Mouse (Mus musculus) kidney, postnatal 14 days (tissue): ENCODE data around the gene Gng12.
"Not testable (repeated sequence)": the region's sequence is repeated elsewhere in the genome, so short reads cannot be mapped to it uniquely, and the experiment has no call there.

Experiments used
- DNase-seq: peaks from one replicate; pipeline ENCODE4 v3.0.0; 2022; ENCODE audit warnings: mixed read lengths

Gene Gng12

DNA sequence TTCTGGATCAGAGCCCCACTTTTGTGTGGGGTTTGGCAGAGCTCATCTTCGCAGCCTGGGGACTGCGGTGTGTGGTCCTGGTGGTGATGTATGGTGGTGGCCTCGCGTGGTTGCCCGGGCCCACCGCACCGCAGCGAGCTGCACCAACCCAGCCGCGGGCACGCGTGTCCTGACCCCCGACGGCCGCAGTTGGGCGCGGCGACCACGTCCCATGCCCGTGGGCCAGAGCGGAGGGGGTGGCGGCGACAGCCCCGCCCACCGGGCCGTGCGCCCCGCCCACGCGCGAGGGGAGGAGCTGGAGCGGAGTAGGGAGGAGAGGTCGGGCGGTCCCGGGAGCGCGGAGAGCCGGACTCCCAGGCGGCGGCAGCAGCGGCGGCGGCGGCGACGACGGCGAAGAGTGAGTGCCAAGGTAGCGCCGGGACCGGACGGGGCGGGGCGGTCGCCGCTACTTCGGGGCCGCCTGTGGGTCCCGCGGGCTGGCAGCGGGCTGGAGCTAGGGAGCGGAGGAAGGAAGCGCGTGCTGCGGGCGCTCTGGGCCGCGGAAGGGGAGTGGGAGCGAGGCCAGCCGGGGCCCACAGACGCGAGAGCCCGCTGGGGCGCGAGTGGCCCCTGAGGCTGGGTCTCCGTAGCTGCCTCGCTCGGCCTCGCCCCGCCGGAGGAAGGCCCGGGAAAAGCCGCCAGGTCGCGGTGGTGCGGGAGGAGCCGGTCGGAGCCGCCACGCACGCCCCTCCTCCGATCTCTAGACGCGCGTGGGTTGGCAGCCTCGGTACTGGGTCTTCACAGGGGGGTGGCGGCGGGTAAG is at the start of gene Gng12:
Gng12 (plus strand) TSS at position 279 of the 802 bp plus-strand sequence.
- peak; percentile 93 for DNase-seq

- peak; percentile 27 for DNase-seq
Measured at GRCm38 (mm10) chr6:66848936-66849335, 47.3 kb upstream of the Gng12 start.

DNA sequence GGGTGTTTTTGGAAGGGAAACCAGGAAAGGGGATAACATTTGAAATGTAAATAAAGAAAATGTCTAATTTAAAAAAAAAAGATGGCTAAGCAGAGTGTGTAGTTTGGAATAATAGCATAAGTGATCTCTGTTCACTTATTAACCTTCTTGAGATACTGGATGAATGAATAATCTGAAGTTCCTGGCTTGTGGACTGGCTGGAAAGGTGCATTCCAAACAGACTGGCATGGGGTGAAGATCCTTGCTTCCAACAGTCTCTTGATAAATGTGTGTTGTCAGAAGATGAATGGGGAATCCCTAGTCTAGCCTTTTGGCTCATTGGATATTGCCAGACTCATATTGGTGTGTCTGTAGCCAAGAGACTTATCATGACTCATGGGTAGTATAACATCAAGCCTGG is 40.0 kb upstream of the Gng12 start:
- DNase-seq = peak; percentile 24

GRCm38 (mm10) chr6:66858356-66858755 is 37.8 kb upstream of the Gng12 start:
- peak; percentile 9 for DNase-seq

DNA sequence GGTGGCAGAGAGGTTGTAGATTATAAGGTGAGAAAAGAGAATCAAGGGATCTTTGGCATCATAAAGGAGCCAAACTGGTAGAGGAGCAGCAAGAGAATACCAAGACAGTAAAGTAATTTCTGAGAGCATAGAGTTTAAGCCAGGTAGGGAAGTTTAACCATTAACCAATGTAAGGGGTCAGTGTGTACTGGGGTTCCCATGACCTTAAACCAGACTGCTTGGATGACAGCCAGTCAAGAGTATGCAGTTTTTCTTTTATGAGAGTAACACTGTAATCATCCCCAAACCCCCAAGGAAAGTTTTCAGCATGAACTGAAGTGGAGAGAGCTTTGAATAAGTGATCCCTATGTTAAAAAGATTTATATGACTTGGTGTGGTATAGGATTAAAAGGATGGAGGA is 36.8 kb upstream of the Gng12 start:
- DNase-seq = peak; percentile 73

- no peak for DNase-seq
Measured at GRCm38 (mm10) chr6:66864463-66864862, 31.7 kb upstream of the Gng12 start.

DNA sequence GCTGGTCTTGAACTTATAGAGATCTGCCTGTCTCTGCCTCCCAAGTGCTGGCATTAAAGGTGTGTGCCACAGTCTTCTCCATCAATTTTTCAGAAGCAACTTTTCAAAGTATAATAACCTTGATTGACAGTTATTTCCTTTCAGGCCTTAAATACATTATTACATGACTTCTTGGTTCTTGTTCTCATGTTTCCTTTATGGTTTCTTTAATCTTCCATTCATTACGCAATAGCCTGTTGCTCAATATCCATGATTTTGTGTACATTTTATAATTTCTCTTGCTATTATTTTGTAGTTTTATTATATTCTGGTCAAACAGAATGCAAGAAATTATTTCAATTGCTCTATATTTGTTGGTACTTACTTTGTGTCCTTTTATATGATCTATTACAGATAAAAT is 29.9 kb upstream of the Gng12 start:
- no peak for DNase-seq

- DNase-seq = not testable (repeated sequence)
Measured at GRCm38 (mm10) chr6:66877048-66877447, 19.1 kb upstream of the Gng12 start.

DNA sequence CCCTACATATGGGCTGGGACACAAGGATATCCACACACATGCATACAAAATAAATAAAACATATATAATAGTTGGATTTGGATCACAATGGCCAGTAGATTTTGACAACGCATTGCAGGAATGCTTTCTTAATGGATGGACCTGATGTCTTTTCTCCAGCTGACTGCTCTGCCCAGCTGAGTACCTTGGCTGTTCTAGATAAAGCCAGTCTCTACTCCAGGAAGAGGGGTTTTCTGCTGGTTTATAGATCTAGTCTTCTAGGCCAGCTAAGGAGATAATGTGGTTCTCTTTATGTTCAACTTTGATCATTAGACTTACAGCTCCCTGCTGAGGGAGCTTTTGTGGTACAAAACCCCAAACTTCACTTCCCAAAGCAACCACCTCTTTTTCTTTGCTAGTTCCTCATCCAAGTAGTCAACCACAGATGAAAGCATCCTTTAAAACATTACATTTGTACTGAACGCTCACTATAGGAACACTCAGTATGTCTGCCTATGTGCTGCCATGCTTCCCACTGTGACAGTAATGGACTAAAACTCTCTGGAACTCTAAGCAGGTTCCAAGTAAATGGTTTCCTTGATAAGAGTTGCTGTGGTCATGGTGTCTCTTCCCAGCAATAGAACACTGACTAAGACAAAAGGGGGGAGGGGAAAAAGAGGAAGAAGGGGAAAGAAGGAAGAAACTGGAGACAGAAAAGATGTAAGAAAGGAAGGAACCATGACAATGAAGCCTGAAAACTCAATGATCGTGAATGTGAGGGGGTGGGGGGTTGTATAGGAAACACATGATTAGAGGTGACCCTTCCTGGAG is 5.6 kb upstream of the Gng12 start:
- no peak for DNase-seq

DNA sequence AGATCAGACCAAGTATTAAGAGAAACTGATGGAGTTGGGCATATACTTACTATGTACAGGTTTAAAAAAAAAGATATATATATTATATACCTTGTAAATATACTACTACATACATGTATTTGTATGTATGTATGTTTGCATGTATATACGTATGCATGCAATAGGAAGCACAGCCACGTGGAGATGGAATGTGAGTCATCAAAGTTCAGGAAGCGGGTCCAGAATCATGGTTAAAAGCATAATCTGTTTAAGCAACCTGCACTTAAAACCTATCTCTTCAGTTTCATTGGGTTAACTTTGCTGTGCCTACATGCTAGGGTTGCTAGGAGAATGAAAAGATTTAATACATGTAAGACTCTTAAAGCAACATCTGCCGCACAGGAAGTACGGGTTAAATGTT is 2.2 kb upstream of the Gng12 start:
- DNase-seq = no peak

- DNase-seq = no peak
Measured at GRCm38 (mm10) chr6:66894999-66895398, 1.2 kb upstream of the Gng12 start.

- peak; percentile 64 for DNase-seq
Measured at GRCm38 (mm10) chr6:66896921-66897645, 886 bp downstream of the Gng12 start.

DNA sequence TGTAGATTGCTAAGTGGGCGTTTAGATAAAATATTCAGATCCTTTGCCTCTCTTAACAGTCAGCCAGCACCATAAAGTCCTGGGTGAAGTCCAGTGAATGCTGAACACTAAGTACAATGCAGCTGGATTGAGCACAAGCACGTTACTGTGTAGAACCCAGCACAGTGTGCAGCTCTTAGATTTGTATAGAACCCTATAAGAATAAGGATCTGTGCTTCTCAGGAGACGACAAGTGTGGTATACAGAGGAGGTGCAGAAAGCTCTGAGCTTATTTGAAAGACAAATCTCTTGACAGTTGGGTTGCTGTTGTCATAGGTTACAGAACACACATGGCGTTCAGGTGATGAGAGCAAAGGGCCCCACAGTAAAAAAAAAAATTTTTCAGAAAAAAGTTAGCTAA is 1.8 kb downstream of the Gng12 start:
- DNase-seq = peak; percentile 26

DNA sequence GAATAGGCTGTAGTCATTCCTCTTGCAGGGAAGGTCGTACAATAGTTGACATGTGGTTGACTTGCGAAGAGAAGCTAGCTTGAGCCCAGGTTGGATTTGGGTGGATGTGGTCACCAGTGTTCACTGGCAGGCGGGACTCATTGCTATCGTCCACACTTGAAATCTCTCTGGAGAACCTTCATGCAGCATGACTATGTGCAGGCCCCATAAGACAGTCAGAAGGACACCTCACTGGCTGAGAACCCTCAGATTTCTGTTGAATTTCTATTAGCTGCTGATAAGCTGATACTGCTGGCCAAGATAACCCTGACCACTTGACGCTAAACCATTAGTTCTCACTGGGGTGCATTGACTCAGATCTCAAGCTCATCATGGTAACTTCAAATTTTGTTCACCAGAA is 5.7 kb downstream of the Gng12 start:
- DNase-seq = no peak

- DNase-seq = no peak
Measured at GRCm38 (mm10) chr6:66903206-66903605, 7.0 kb downstream of the Gng12 start.

DNA sequence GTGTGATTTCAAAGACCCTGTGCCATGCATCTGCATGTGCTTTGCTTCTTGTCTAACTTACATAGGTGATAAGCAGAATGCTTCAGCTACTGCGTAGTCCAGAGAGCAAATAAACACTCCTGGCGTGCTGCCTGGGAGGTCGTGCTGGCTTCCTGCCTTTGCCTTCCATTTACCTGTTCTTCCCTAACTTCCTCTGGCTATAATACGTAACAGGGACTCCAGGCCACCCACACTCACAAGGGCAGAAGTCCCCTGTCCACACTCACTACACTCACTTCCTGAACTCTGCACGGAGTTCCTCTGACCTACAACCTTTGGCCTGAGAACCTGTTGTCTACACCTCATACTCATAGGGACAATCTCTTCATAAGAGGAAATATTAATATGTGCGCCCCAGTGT is 7.5 kb downstream of the Gng12 start:
- DNase-seq = peak; percentile 70

- no peak for DNase-seq
Measured at GRCm38 (mm10) chr6:66906244-66906643, 10.0 kb downstream of the Gng12 start.

- no peak for DNase-seq
Measured at GRCm38 (mm10) chr6:66908327-66908973, 12.3 kb downstream of the Gng12 start.

DNA sequence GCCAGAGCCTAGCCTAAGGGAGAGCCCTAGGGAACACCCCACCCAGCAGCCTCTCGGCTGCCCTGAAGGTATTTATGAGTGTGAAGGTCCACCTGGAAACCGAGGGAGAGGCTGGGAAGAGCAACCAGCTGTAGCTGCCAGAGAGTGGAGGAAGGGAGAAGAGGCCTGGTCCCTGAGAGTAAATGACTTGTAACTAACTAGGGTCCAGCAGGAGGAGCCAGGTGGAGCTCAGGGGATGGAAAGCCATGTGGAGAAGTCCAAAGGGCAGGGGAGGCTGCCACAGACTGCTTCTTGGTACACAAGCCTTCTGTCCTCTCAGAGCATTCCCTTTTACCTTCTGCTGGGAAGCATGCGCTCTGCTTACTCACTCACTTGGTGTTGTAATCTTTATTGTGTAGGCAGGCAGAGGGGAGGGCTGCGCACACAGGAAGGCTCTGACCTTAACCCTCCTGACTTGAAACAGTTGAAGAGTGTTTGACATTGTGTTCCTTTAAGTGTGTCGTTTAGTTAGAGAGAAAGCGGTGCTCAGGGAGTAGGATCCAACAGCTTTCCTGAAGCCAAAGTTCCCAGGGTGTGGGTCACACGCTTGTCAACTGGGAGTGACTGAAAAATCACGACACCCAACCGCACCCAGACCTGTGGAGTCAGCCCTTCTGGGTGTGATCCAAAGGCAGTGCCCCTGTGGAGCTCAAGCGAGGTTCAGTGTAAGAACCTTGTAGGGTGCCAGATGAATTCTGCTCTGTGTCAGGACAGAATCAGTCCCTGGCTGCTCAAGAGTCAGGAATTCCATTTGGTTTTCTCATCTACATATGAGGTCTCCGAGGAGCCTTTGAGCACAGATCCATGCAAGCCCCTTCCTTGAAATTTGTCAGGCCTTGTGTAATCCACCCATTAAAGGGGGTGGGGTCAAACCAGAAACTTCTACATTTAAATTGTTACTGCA is 14.6 kb downstream of the Gng12 start:
- peak; percentile 89 for DNase-seq

DNA sequence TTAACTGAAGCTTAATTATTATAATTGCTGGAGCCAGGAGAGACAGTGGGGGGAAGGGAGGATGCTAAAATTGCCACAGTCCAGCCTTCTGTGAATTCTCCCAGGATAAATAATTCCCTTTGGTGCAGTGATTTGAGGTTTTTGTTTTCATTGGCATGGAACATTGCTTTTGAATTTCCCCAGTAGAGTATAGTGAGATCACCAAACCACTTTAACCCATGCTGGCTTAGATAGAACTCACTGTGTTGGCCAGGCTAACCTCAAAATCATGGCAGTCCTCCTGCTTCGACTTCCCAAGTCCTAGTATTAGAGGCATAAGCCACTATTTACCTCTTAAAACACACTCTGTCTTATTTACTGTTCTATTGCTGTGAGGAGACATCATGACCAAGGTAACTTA is 17.2 kb downstream of the Gng12 start:
- DNase-seq = no peak

DNA sequence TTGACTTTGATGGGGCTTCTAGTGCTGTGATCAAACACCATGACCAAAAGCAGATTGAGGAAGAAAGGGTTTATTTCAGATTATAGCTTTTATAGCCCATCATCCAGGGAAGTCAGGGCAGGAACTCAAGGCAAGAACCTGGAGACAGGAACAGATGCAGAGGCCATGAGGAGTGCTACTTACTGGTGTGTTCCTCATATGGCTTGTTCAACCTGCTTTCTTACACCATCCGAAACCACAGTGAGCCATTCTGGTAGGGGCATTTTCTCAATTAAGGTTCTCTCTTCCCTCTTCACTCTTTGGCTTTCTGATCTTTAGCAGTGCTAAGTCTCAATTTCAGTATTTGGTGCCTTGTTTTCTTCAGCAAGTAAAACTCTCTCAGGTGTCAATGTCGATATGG is 19.4 kb downstream of the Gng12 start:
- DNase-seq = no peak

DNA sequence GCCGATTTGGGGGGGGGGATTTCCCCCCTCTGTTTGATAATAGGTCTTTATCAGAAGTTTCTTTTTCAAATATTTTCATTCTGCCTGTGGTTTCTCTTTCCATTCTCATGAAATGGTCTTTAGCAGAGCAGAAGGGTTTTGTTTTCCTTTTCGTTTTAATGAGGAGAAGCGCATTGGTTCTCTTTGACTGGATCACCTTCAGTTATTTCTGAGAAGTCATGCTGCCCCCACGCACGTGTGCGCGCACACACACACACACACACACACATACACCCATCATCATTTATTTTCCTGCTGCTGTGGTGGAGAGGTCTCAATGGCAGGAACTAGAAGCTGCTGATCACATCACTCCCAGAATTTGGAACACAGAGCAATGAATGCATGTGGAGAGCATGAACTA is 20.8 kb downstream of the Gng12 start:
- DNase-seq = no peak
